Mouse (Mus musculus) left cerebral cortex, postnatal 25 days (tissue): ENCODE results near the gene Stard13. TPM values are rescaled to one million over a fixed set of nuclear protein-coding genes. Genes with fewer than 3 reads are reported as not detected.

Experiments used
- DNase-seq, 2 experiments: peaks; one replicate each; pipeline ENCODE4 v3.0.0; 2022; ENCODE audit warnings: low spot score in 2 of 2, mixed read lengths in 1 of 2
- intact Hi-C: fragments of 180-260 bp; cut with DNase I; formaldehyde crosslinking; loops from one replicate; pipeline ENCODE4 v1.15.1; 2025
- total RNA-seq, 2 experiments: library from RNA; stranded (reverse); gene quantifications; 2 replicates each; pipeline ENCODE4 v1.2.3; 2021

Gene Stard13
- total RNA-seq, 2 experiments from 2014 or later, result 11.1 to 11.7 TPM

DNA sequence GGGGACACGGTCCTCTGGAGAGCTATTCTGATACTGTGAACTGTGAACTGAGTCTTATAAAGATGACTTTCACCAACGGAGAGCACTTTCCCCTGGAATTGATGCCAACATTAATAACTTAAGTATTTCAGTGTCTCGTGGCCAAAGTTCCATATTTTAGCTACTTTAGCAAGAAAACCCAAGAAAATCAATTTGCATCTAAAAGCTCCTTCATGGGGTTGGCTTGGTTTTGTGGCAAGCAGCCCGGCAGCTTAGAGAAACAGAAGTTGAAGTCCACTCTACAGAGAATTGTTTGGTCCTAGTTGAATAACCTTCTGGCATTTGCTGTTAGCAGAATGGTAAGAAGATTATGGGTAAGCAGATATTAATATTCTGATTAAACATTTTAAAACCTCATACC lies 2.2 kb downstream of the Stard13 start:
- intact Hi-C loops, result loop anchor here (5.0 kb wide), 1 partner anchor 89 kb away; no protein-coding TSS in a partner anchor
- DNase-seq, result peak in 1 of 2 experiments; percentile 16

DNA sequence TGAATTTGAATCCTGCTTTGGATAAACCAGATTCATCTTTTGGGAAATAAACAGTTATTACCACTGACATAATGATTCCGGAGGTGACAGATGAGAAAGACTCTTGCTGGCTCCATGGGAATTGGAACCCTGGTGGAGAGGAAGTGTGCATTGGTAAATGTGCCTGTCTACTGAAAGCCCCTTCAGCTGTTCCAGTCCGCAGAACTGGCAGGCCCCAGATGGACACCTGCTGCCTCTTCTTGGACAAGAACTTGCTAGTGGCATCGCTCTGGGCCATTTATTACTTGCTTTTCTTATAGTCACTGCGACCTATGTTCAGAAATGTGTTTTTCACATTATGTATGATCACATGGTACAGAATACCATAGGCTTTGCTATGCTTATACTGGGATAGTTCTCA lies 3.2 kb downstream of the Stard13 start:
- DNase-seq, result no peak
- intact Hi-C loops, result loop anchor here (5.0 kb wide), 1 partner anchor 88 kb away; no protein-coding TSS in a partner anchor

DNA sequence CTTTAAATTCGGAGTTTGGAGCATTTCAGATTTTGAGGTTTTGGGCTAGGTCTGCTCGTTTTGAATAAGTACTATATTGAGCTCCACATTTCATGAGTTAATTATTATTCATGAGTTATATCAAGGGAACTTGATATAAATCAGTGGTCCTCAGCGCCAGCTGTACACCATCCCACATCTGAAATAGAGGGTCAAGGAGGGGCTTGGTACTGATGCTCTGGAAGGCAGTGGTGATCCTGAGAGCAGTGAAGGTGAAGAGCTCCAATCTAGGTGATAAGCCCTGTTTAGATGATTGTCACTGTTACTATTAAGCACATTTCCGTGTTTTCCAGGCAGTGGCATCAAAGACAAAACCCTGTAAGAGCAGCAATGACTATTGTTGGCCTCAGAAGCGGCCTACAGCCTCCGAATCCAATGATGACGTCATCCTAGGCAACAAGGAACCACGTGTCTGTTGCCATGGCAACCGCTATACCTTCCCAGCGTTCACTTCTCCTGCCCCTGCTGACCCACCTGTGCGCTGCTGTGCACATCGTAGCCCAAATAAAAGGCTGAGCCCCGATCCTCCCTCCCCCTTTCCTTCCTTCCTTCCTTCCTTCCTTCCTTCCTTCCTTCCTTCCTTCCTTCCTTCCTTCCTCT lies 5.2 kb downstream of the Stard13 start:
- intact Hi-C loops, result no loop called here
- DNase-seq, result no peak

DNA sequence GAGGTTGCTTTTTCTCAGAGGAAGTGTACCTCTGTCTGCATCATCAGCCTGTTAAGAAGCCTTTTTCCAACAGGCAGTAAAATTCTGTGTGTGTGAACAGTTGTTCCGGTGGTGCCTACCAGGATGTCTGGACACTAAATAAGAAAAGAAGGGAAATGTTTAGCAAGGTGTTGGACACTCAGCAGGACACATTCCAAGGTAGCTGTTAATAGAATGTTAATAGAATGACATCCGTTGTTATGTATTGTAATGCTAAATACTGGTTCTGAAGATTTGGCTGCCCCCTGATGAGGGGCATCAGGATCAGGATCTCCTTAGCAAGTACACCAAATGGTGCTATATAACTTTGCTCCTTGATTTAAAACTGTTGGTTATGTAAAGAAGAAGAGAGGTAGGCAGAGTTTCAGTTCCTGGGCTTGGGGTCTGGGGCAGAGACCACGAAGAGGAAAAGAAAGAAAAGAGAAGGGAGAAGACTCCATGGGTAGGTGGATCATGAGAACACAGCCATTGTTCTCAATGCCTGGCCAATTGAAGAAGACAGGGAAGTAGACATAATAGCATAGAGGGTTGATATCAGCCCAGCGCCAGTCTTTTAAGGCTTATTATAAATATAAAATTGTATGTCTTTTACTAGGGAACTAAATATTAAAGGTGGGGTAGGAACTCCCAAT lies 9.8 kb downstream of the Stard13 start:
- intact Hi-C loops, result no loop called here
- DNase-seq, result no peak

DNA sequence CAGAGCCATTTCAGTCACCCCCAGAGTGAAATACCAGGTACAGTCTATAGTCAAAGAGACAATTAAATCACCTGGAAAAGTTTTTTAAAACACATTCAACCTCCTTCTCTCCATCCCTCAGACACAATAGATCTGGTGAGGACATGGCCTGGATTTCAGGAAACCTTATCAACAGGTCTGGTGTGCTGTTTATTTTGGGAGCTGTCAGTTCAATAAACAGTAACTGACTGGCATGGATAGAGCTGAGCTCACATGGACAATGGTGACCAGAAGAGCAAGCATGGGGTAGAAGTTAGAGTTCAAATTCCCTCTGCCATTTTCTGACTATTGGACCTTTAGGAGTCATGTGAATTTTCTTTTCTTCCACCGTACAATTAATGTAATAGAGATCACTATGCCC lies 10.8 kb downstream of the Stard13 start:
- intact Hi-C loops, result no loop called here
- no peak for DNase-seq

DNA sequence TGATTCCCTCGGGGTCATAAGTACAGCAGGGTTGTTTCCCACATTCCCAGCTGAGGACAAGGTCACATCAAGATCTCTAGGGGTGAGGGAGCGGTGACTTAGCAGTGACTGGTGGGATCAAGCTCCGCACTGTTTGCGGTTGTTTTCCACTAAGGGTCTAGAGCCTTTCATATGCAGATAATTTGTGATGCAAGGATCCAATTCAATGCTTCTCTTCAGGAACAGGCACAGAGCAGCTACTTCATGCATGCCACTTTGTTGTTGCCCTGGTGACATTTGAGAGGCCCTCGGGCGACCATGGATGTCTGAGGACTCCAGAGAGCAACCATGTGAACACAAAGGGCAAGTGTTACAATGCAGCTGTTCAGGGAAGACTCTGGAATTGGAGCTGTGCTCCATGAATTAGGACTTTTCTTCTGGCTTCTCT lies 14.9 kb downstream of the Stard13 start:
- intact Hi-C loops, result no loop called here
- DNase-seq, result no peak

DNA sequence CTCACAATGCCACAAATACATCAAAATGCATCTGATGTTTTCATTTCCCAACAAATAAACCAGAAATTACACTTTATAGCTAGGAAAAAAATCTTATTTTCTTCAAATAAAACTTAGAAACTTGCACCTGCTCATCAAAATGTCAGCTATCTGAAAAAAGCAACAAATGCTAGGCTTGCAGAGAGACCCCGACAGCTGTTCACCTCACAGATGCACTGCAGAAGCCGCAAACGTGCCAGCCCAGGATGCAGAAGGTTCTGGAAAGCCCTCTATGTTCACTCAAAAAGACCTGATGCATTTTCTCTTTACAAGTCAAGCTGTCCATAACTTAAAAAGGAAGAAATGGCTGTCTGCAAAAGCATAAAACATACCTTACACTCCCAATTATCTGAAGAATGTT lies 20.5 kb downstream of the Stard13 start:
- intact Hi-C loops, result no loop called here
- no peak for DNase-seq

DNA sequence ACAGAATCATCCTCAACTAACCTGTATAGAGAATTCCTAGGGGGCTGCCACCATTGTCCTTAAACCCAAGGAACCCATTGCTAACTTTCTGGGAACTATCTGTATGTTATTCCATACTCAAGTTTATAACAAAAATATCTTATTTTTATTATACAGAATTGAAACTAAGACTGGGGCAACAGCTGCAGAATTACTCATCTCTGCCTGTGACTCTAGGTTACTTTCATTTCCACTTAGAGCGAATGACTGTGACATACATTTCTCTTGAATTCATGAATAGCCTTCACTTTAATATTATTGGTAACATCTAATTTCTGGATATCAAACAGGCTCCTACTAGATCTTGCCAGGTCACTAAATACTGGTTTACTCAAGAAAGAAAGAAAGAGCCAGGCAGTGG lies 22.8 kb downstream of the Stard13 start:
- intact Hi-C loops, result no loop called here
- no peak for DNase-seq

DNA sequence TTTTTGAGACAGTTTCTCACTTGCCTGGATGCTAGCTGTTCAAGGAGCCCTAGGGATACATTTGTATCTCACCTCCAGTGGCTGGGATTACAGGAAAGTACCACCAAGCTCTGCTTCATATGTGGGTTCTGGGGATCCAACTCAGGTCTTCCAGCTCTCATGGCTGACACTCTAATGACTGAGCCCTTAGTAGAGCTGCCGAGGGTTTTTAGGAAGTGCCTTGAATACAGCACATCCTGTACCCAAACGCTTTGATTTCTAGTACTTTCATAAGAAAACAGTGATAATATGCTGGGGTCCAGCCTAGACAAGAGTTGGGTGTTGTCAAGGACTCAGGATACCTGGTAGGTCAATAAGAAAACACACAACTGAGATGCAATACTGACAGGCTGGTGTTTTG lies 23.6 kb downstream of the Stard13 start:
- no peak for DNase-seq
- intact Hi-C loops, result no loop called here

DNA sequence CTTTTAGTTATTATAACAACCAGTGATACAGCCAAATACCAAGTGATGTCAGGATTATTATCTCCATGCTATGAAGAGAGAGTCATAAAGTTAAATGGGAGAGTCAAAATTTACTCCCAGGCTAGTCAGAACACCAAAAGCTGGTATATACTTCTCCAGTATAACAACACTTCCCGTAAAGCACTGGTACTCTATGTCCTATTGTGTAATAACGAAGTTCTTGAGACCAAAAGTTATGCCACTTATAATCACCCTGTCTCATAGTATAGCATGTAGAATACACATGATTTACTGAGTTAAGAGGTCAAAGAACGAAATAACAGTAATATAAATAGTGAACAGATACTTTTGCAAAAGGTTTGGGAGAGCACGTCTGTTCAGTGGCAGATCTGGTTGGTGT lies 28.6 kb downstream of the Stard13 start:
- intact Hi-C loops, result no loop called here
- no peak for DNase-seq

DNA sequence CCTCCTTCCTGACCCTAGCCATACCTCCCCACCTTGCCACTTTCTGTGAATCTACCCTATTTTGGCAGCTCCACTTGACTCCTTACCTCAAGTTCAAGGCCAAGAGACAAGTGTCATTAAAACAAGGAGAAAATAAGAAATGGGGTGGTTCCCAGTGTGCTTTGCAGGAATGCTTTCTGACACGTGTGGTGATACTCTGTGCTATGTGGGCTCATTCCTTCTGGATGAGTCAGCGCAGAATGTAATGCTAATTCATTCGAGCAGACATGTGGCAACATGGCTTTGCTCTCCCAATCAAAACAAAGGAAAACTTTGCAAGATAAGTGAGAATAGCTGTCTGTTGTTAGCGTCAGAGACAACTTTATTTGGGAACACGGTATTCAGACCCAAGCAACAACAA lies 30.7 kb downstream of the Stard13 start:
- intact Hi-C loops, result no loop called here
- peak in 1 of 2 experiments; percentile 26 for DNase-seq

DNA sequence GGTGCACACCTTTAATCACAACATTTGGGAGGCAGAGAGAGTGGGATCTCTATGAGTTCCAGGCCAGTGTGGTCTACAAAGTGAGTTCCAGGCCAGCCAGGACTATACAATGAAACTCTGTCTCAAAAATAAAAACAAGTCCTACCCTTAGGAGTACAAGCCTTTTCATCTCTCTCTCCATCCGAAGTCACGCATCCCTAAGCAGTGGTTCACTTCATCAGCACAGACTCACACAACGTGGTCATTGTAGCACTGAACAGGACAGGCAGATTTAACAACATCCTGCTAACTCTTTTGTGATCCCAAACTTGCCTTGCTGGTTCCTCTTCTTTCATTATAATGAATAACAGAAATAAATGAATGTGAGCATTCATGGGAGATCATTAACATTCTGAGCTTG lies 32.4 kb downstream of the Stard13 start:
- intact Hi-C loops, result no loop called here
- peak in 1 of 2 experiments; percentile 7 for DNase-seq

DNA sequence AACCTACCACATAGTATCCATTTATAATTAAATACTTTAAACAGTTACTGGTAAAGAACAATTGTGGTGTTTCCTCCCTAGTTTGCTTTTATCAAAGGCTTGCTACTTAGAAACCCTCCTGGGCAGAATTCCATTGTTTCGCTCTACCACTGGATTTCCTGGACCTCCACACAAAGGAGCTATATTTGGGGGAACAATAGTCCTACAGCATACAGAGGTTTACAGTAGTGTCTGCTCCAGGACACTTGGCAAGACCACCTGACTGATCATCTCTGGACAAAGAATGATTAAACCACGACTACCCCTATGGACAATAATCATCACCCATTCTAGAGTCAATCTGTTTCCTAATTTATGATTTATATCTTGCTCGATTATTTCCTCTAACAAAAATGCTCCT lies 34.4 kb downstream of the Stard13 start:
- intact Hi-C loops, result no loop called here
- no peak for DNase-seq

DNA sequence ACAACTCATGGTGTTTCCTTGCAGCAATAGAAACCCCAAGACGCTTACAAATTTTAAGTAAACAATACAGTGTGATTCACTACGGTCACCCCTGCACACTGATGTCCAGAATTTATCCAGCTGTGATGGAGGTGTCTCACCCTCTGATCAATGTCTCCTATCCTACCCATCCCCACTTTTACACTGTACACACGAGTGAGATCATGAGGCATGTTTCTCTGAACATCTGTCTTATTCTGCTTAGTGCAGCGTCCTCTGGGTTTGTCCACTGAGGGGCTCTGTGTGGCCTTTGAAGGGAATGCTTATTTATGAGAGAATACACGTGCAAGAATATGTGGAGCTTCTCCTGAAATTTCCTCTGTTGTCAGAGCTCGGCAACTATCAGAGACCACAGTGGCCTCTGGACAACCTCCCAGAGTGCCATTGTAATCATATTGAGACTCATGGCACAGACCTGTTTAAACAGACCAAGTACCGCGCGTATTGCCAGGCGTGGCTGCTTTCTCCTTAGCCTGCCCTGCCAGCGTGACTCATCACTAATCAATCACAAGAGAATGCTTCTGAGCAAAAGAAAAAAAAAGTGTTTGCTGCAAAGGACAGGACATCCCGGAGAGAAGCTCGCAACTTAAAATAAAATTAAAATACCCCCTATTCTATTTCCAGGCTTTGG lies 36.9 kb downstream of the Stard13 start:
- intact Hi-C loops, result no loop called here

DNA sequence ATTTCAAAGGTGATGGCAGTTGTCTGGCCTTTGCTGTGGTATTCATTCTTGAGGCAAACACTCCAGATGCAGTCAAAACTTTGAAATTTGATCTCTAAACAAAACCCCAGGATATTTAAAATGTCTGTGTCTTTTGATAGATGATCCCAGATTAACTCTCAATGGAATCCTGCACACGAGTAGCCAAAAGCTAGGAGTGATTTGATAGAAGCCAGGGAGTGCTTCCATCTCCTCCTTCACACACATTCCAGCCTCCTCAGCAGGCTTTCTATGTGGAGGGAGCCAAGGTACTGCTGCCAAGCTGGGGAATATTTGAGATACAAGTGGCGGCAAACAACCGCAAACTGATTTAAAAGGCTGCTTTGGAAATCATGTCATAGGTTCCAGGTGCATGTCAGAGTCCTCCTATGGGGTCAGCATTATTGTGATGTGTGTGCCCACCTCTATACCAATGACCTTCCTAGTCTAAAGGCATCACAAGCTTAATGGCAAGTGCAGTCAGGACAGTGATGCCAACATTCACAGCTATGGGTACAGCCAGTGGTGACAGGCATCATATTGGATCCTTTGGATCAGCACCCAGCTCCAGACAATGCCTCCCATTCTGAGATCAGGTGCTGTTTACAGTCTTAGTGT lies 39.6 kb downstream of the Stard13 start:
- DNase-seq, result no peak
- intact Hi-C loops, result no loop called here

More for the DNA sequence above, 36.9 kb downstream of the Stard13 start:
- no peak for DNase-seq

DNA sequence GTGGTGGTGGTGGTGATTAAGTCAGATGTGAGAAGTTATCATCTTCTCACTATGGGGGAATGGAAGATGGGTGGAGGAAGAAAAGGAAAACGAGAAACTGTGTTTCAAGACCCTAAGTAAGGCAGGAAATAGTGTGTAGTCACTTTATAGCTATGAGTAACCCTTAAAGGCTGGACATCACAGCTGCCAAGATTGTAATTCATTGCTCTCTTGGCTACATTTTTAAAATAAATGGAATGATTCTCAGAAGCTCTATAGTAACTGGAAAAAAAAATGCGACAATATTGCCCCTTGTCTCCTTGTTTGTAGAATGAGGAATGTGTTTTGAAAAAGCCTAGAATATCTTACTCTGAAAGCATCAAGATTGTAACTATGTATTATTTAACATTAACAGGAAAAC lies 41.4 kb downstream of the Stard13 start:
- intact Hi-C loops, result no loop called here
- no peak for DNase-seq

DNA sequence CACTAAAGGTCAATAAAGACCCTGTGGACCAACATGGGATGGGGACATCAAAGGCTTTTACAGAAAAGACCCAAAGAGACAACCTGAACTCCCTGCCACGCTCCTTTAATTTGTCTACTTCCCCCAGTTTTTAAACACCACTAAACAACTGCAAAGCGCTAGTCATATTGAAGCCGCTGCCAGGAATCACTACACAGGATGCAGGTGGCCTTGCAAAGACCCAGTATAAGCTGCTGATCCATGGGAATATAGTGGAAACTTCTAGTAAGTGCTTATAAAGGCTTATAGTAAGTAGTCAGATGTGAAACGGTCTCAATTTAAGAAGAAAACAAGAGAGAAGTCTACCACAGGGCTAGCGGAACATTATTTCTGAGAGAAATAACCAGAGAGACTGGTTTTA lies 42.9 kb downstream of the Stard13 start:
- DNase-seq, result no peak
- intact Hi-C loops, result no loop called here

DNA sequence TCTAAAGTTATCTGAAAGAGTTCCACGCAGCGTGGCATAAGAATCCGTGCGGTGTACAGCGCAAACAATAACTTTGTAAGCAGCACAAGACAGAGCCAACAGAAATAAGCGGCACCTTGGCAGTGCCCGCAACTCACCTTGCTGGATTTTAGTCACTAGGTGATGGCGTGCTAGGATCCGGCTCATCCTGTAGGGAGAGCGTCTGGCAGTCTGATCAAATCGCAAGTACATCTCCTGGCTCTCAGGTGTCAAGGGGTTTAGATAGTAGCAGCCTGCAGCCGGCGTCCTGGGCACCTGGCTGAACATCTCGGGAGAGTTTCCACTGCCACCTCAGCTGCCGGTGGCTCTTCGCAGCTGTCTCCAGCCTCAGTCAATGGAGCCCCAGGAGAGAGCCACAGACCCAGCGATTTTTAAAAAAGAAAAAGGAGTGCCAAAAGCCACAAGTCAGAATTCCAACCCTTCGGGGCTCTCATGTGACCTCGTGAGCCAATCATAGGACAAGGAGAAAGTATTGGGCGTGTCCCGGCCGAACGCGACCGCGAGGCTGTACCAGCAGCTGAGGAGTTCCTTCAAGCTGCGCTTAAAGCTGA lies 43.8 kb downstream of the Stard13 start:
- intact Hi-C loops, result no loop called here
- peak; percentile 31 to 38 for DNase-seq

DNA sequence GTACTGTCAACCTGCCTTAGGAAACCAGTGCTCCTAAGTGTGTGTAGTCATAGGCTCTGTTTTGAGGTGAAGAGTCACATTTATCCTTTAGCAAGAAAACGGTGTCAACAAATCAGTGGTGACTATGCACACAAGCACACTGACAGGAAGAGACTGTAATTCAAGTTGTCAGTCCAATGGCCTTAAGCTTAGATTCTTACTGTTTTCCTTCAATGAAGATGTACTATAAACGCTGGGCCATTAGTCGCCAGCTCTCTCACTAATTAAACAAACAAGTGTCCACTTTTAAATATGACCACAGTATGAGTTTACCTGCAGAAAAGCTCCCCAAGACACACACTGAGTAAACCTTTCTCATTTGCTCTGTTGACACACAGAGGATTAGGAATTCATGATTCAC lies 44.3 kb downstream of the Stard13 start:
- intact Hi-C loops, result no loop called here
- no peak for DNase-seq

DNA sequence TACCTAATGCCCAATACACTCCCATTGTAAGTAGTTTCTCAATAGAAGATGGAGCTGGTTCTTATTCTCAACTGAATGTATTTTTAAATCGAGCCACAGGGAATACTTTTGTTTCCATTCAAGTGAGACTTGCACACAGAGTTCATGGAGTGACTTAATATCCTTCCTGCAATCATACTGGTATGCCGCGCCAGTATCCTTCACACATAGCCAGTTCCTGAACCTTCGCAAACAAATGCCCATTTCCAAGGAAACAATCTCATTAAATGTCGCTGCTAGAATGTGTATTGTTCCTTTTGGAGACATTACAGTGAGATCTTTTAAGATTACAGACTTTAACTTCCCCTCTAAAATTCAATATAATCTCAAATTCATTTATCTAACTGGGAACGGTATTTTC lies 45.0 kb downstream of the Stard13 start:
- intact Hi-C loops, result no loop called here
- DNase-seq, result no peak
